Mouse (Mus musculus): ENCODE measurements at regions not wholly inside any gene's neighbourhood (a gene's known extent, or its start where the extent isn't known, plus 50 kb on each side); places are given as distances from the start of the nearest gene placed in this dataset.
"Not testable (repeated sequence)": the region's sequence is repeated elsewhere in the genome, so short reads cannot be mapped to it uniquely, and the experiment has no call there.

DNA sequence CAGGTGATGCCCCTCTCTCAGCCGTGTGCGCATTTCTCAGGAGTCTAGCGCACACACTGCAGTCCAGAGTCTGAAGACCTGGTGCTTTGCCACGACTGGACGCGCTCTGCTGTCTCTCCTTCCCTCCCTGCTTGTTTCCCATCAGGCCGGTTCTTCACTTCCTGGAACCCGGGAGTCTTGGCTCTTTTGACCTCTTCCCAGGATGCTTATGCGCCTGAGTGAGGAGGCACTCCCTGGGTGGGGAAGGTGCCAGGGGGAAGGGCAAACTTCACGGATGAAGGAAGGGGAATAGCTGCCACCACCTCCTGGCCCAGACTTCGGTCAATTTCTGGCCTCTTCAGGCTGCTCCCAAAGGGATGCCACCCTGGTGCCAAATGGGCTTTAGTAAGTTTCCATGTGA is 86.4 kb upstream of the Max start:
- no peak for DNase-seq

- DNase-seq = no peak
Measured at GRCm38 (mm10) chr12:77047273-77047672, 85.3 kb upstream of the Max start.

DNA sequence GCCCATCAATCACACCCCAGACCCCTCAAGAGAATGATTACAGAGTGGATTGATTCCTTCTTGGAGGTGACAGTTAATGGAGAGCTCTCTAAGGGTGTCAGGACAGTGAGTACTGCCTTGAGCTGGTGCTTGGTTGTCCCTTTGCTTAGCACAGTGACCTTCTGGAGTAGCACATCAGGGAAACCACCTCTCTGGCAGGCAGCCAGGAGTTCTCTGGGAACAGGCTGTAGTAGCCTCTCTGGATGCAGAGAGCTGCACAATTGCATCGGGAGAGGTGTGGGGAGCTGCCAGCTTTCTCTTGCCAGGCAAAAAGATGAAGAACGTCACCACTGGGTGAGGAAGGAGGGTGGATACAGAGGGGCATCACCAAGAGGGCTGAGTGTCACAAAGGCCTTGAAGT is 84.0 kb upstream of the Max start:
- DNase-seq = peak; percentile 36

GRCm38 (mm10) chr12:77045356-77045755 is 83.4 kb upstream of the Max start:
- DNase-seq = no peak

DNA sequence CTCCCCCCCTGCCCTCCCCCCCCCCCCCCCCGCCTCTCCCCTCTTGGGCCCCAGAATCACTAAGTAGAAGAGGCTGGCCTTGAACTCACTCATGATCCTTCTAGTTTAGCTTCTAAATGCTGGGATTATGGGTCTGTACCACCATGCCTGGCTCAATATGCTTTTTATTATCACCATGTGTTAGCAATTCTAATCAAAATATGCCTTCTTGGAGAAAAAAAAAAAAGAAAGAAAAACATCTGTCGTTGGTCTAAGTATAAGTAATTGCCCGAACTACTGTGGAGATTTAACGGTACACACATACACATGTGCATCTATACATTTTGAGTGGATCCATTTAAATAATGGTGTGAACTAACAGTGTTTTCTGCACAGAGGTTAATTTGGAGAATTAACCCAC is 80.4 kb upstream of the Max start:
- no peak for DNase-seq

- DNase-seq = no peak
Measured at GRCm38 (mm10) chr12:77041141-77041540, 79.1 kb upstream of the Max start.

DNA sequence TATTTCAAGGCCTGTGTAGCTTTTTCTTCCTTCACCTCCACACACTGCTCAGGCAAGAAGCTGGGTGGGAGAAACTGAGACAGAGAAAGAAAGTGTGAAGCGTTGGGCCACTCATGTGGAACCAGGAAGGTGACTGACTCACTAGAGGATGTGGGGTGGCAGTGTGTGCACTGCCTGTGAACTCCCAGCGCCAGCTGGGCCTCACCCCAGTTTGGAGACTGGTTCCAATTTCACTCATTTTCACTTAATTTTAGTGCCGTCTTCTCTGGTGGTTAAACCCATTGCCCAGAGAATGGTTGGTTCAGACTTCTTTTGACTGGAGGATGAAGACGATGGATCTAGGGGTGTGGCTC is 77.9 kb upstream of the Max start:
- no peak for DNase-seq

DNA sequence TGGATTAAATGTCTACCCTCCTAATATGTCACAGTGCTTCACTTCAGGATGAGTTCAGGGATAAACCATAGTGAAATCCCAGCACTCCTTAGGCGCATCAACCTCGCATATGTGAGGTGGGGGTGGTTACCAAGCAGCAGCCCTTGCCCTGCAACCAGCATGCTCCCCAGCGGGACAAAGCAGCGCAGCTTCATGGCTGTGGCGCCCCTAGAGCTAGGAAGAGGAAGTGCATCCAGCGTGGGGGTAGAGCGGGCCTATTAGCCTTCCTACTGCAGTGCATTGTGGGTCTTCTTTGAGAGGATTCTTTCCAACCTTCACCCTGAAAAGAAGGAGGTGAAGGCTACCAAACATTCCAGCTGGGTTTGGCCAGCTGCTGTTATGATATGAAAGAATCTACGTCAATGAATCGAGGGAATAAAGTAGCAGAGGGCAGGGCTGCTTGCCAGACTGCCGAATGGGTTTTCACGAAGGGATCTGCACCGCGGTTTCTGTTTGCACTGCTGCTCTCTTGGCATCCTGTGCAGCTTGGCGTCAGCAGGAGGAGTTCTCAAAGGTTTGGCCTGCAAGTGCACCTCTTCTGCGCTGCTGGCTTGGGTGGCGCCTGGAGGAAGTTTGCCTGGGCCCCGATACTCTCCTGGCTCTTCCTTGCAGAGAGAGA is 77.4 kb upstream of the Max start:
- DNase-seq = peak; percentile 55

DNA sequence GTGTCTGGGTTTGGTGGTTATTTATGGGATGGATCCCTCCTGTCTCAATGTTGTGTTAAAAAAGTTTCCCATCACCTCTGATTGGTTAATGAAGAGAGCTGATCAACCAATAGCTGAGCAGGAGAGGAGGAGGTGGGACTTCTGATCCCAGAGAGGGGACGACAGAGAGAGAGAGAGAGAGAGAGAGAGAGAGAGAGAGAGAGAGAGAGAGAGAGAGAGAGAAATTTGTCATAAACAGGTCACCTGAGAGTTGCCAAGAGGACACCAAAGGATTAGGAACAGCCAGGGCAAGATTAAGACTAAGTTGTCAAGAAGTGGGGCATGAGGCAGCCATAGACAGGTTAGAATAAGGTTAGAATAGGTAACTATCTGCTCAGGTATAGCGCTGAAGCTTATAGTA is 73.7 kb upstream of the Max start:
- DNase-seq = no peak

GRCm38 (mm10) chr12:77031448-77031847 is 69.4 kb upstream of the Max start:
- DNase-seq = no peak

DNA sequence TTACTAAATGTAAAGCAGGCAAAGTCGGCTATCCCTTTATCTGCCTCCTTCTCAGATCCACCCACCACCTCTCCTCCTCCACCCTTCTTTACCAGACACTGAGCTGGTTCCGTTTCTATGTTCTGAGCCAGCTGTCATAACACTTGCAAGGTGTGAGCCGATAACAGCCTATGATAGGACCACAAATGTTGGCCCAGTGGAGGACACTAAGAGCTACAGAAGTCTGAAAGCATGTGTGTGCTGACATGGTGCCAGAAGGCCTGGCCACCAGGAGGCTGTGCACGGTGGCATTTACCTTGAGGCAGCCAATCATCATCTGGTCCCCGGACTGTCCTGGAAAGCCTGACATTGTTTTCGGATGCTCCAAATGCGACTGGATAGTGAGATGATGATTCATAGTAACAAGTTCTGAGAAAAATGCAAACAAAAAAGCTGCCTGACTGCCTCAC is 63.5 kb upstream of the Max start:
- DNase-seq = no peak

- no peak for DNase-seq
Measured at GRCm38 (mm10) chr12:77022538-77022937, 60.5 kb upstream of the Max start.

DNA sequence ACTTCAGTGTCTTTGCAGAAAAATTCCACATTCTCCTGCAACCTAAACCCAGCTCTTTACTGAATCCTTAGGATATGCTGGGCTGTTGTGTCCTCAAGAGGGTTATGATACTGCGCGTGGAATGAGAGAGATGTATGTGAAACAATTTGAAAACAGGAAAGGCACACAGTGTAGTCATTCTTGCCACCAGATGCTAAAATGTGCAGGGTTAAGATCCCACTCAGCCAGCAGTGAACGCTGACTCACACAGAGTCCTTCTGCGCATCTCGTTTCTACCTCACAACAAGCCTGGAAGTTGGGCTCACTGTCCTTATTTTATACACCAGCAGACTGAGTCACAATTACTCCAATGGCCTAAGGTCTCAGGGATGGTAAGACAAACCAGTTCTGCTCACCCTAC is 59.9 kb upstream of the Max start:
- DNase-seq = no peak

GRCm38 (mm10) chr12:77019708-77020511 is 57.9 kb upstream of the Max start:
- DNase-seq = no peak

DNA sequence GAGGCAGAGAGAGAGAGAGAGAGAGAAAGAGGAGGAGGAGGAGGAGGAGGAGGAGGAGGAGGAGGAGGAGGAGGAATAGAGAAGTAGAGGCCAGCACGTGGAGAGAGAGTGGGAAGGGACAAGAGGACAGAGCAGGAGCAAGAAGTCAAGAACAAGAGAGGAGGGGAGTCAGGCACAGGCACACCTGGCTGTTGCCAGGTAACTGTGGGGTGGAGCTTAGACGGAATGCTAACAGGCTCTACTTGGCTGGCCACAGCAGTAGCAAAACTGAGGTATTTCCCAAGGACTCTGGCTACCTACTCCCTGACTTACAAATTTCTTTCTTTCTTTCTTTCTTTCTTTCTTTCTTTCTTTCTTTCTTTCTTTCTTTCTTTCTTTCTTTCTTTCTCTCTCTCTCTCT is 57.1 kb upstream of the Max start:
- not testable (repeated sequence) for DNase-seq

- no peak for DNase-seq
Measured at GRCm38 (mm10) chr12:77018373-77018772, 56.4 kb upstream of the Max start.

- peak; percentile 33 for DNase-seq
Measured at GRCm38 (mm10) chr12:77014908-77015307, 52.9 kb upstream of the Max start.
